Mouse (Mus musculus) stomach, postnatal 0 days (tissue): ENCODE measurements around the gene Olfr761.

Experiments used
- CTCF ChIP-seq: IDR thresholded peaks from 2 replicates; pipeline ENCODE4 v1.5.1; 2016; ENCODE audit warnings: antibody characterized with exemption, low read depth, mild to moderate bottlenecking, moderate library complexity
- EP300 ChIP-seq: optimal IDR thresholded peaks from 2 replicates; pipeline ENCODE3; 2016; ENCODE audit warnings: antibody characterized with exemption

GRCm38 (mm10) chr17:37995635-37996307 lies 42.9 kb upstream of the Olfr761 start:
- no peak for TF ChIP-seq CTCF
- TF ChIP-seq EP300, result no peak
